ENCODE assay signal across 20 mouse cellular contexts in genomic region chr7:49396202-49396601, GRCm38 (mm10).
DNase-seq lines count a peak whose midpoint lies in the region; TF ChIP-seq lines count a peak whose summit lies in the region.
"Had no signal": no experiment of that assay in that cellular context is flagged by ENCODE, and none has a peak within 500 bp of the region (broad histone marks: within the 10 kb centered on the region; RNA-seq: fewer than 3 reads in every experiment).

No protein-coding gene starts in this region.

- no peak for DNase-seq in layer of hippocampus, adult 2 months (ENCODE audit: low spot score in 2 of 2)
- DNase-seq in layer of hippocampus, adult 18-20 months (ENCODE audit: low spot score in 2 of 2): no peak
- peak; percentile 14 for DNase-seq in 3T3-L1 (ENCODE audit: low read depth, low spot score)
- no peak for DNase-seq in left cerebral cortex, postnatal 4 days
- no peak for DNase-seq in left cerebral cortex, adult 9 months (ENCODE audit: low spot score in 2 of 2)
- no peak for DNase-seq in kidney, adult 9 months
- DNase-seq: adrenal gland, postnatal 10 days; cerebellum, adult 11 months; cerebellum, postnatal 14 days; embryo, embryonic 11 days; heart, adult 2 months; kidney, adult 18-20 months; kidney, postnatal 10 days; liver, embryonic 13.5 days; right cerebral cortex, adult 18-20 months had no signal

- intact Hi-C loops in left cerebral cortex, postnatal 4 days (cut with DNase I): no loop called here

- no peak overlapping the region for H3K4me3 ChIP-seq in layer of hippocampus, adult 2 months
- no peak overlapping the region for H3K4me3 ChIP-seq in brown adipose tissue, adult 24 weeks (ENCODE audit: insufficient read depth, low read depth, low read length)
- H3K4me3 ChIP-seq in macrophage (ENCODE audit: inconsistent target): no peak overlapping the region
- H3K4me3 ChIP-seq: forebrain, embryonic 12.5 days; heart, adult 2 months; hindbrain, embryonic 10.5 days; liver, embryonic 13.5 days; neural tube, embryonic 12.5 days had no signal

- peaks cover 61% of the 10 kb centered on the region for H3K79me2 ChIP-seq in macrophage (ENCODE audit: inconsistent target)

- WGBS in macrophage (ENCODE audit: missing documents): 11% methylated on average over 1 of the region's 1 CpGs

- no peak for TF ChIP-seq CTCF in layer of hippocampus, adult 2 months (conservative IDR thresholded peaks at IDR 0.05)

- peaks cover 8% of the 10 kb centered on the region; the same call in 1 of the 2 replicates for H3K4me1 ChIP-seq in brown adipose tissue, adult 24 weeks (ENCODE audit: control insufficient read depth, insufficient read depth, insufficient read length, low read length)

- no peaks in the 10 kb centered on the region for H3K36me3 ChIP-seq in macrophage (ENCODE audit: inconsistent target)
- H3K36me3 ChIP-seq: forebrain, embryonic 12.5 days; liver, embryonic 13.5 days; neural tube, embryonic 12.5 days had no signal

- H3K27ac ChIP-seq in layer of hippocampus, adult 2 months: peak overlapping the region; percentile 39; the same call in 1 of the 2 replicates
- H3K27ac ChIP-seq in brown adipose tissue, adult 24 weeks (replicated peaks; ENCODE audit: low read depth, low read length): peak overlapping the region; percentile 54; the same call in 1 of the 2 replicates
- H3K27ac ChIP-seq in macrophage: peak overlapping the region; percentile 97
- H3K27ac ChIP-seq: forebrain, embryonic 12.5 days; hindbrain, embryonic 10.5 days; neural tube, embryonic 12.5 days had no signal

Comparison
In these comparisons a context has a peak if more than half of its experiments do, and no peak if none do; other contexts are left out.
1. H3K27ac ChIP-seq: peak in every context shown above with its lines; median percentile 97 in macrophage; 54 in brown adipose tissue, adult 24 weeks; 39 in layer of hippocampus, adult 2 months.